Mouse (Mus musculus) liver, embryonic 13.5 days (tissue): ENCODE data around the gene Zfp457. TPM values are rescaled to one million over a fixed set of nuclear protein-coding genes. Genes with fewer than 3 reads are reported as not detected.
"Not testable (repeated sequence)": the region's sequence is repeated elsewhere in the genome, so short reads cannot be mapped to it uniquely, and the experiment has no call there.

ENCODE experiments used
- ATAC-seq: fragments of 200-750 bp; cut with Nextera tagmentation; 2 replicates; pipeline ENCODE4 v1.8.0; 2017; ENCODE audit warnings: low read depth, mild to moderate bottlenecking, moderate number of reproducible peaks, moderate library complexity
- DNase-seq: peaks from one replicate; pipeline ENCODE4 v3.0.0; 2022
- H3K27ac ChIP-seq: fragments of 300-500 bp; sonication (generic); 2 replicates; pipeline ENCODE4 v1.5.1; 2015; ENCODE audit warnings: moderate library complexity, mild to moderate bottlenecking, inconsistent platforms
- H3K27me3 ChIP-seq: fragments of 300-500 bp; sonication (generic); 2 replicates; pipeline ENCODE4 v1.6.1; 2015; ENCODE audit warnings: mild to moderate bottlenecking, inconsistent platforms
- H3K36me3 ChIP-seq: fragments of 300-500 bp; sonication (generic); 2 replicates; pipeline ENCODE4 v1.6.1; 2015; ENCODE audit warnings: mild to moderate bottlenecking, inconsistent platforms
- H3K4me1 ChIP-seq: fragments of 300-500 bp; sonication (generic); replicated peaks from 2 replicates; pipeline ENCODE4 v1.6.1; 2015; ENCODE audit warnings: inconsistent platforms
- H3K4me2 ChIP-seq: fragments of 300-500 bp; sonication (generic); 2 replicates; pipeline ENCODE4 v1.6.1; 2015; ENCODE audit warnings: inconsistent platforms, mild to moderate bottlenecking, moderate library complexity
- H3K4me3 ChIP-seq: fragments of 300-500 bp; sonication (generic); replicated peaks from 2 replicates; pipeline ENCODE4 v1.5.1; 2015; ENCODE audit warnings: mild to moderate bottlenecking, inconsistent platforms
- H3K9ac ChIP-seq: fragments of 300-500 bp; sonication (generic); 2 replicates; pipeline ENCODE4 v1.6.1; 2015; ENCODE audit warnings: mild to moderate bottlenecking, inconsistent platforms
- H3K9me3 ChIP-seq: fragments of 300-500 bp; sonication (generic); replicated peaks from 2 replicates; pipeline ENCODE4 v1.6.1; 2016; ENCODE audit warnings: inconsistent platforms
- WGBS: fragments of 180-500 bp; shearing (Covaris S2); methylation state at CpG from one replicate; pipeline ENCODE4 v1.1.7; 2015; ENCODE audit not compliant: insufficient replicate concordance; 5-methylcytosine and 5-hydroxymethylcytosine counted together
- polyA plus RNA-seq: library from polyadenylated mRNA; unstranded; fragments of >200 nt; fragmentation: Nextera tagmentation; extraction: Ambion mirVana; gene quantifications from 2 replicates; pipeline ENCODE4 v1.2.1, GENCODE M21; 2015

The Zfp457 gene
- 0.10 and 0.14 TPM in 2 replicates for polyA plus RNA-seq

- peak within 1 kb of the TSS; percentile 76 for H3K4me3 ChIP-seq
- ATAC-seq (peak; percentile 96), DNase-seq (peak; percentile 71)
- H3K9ac ChIP-seq = peak within 1 kb of the TSS; percentile 80
- no peaks in the 10 kb centered on the region for H3K36me3 ChIP-seq
- no peaks in the 10 kb centered on the region for H3K9me3 ChIP-seq
- H3K4me2 ChIP-seq = peak within 1 kb of the TSS; percentile 85
- H3K4me1 ChIP-seq = peaks cover 9% of the 10 kb centered on the region
- H3K27ac ChIP-seq = peak within 1 kb of the TSS; percentile 29; the same call in 1 of the 2 replicates
- 8% methylated on average over 16 of the region's 16 CpGs for WGBS
- H3K27me3 ChIP-seq = no peaks in the 10 kb centered on the region
These were observed at the start of gene Zfp457 for GRCm38 (mm10) chr13:67305822-67306672. Gene Zfp457, minus strand, starts transcription at chr13:67306485.

- no peaks in the 10 kb centered on the region for H3K4me1 ChIP-seq
- H3K9ac ChIP-seq = no peak overlapping the region
- H3K36me3 ChIP-seq = no peaks in the 10 kb centered on the region
- H3K4me2 ChIP-seq = no peak overlapping the region
- DNase-seq = no peak
- H3K27ac ChIP-seq = no peak overlapping the region
- ATAC-seq = no peak
- no peak overlapping the region for H3K4me3 ChIP-seq
- no peaks in the 10 kb centered on the region for H3K9me3 ChIP-seq
- no peaks in the 10 kb centered on the region for H3K27me3 ChIP-seq
These were observed 45.6 kb upstream of the Zfp457 start for GRCm38 (mm10) chr13:67351854-67352253.

GRCm38 (mm10) chr13:67343422-67343821 lies 37.1 kb upstream of the Zfp457 start:
- Histone ChIP-seq H3K27ac (no peak overlapping the region), H3K9ac (no peak overlapping the region), H3K4me3 (no peak overlapping the region), H3K27me3 (no peaks in the 10 kb centered on the region), H3K36me3 (peaks cover 21% of the 10 kb centered on the region), H3K4me2 (no peak overlapping the region), H3K4me1 (no peaks in the 10 kb centered on the region), H3K9me3 (no peaks in the 10 kb centered on the region)
- 74% methylated on average over 2 of the region's 2 CpGs for WGBS
- DNase-seq = no peak
- no peak for ATAC-seq

GRCm38 (mm10) chr13:67332877-67333276 lies 26.6 kb upstream of the Zfp457 start:
- no peak for DNase-seq
- Histone ChIP-seq H3K4me3 (peak overlapping the region; percentile 70), H3K36me3 (no peaks in the 10 kb centered on the region), H3K4me1 (peaks cover 17% of the 10 kb centered on the region), H3K27ac (peak overlapping the region; percentile 39; the same call in 1 of the 2 replicates), H3K9ac (peak overlapping the region; percentile 73), H3K9me3 (no peaks in the 10 kb centered on the region), H3K27me3 (no peaks in the 10 kb centered on the region), H3K4me2 (peak overlapping the region; percentile 78)
- 47% methylated on average over 1 of the region's 1 CpGs for WGBS
- no peak for ATAC-seq

DNA sequence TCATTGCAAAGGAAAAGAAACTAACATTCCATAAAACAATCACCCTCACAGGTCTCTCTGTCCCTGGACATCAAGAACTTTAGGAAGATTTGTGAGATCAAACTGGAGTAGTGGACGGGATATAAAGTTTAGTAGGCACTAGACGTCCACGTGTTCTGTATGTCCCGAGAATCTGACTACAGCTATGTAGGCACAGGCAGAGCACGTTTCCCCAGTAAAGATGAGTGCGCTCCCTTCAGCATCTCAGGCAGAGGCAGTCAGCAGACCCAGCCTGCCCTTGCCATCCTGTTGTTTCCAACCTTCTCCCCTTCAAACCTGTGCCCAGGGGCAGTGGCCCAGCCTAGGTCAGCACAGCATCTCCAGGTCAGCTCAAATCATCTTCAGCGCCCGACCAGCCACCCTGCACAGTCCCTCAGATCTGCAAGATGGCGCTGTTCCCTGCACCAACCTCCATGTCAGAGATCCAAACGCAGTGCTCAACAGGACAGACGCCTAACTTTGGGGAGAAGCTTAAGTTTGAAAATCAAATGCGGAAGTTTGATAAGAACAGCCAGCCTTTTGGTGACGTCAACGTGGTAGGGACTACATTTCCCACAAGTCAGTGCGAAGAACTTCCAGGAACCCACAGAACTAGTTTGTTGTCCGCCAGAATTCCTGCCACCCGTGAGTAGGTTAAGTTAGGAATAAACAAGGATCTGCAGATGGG lies 25.9 kb upstream of the Zfp457 start, which contains the start of gene Zfp595:
TSS of gene Zfp595 (minus strand) at position 552 of the 706 bp plus-strand sequence.
- ATAC-seq = peak; percentile 91
- peak within 1 kb of the TSS; percentile 70 for H3K4me3 ChIP-seq
- 12% methylated on average over 17 of the region's 17 CpGs for WGBS
- H3K27ac ChIP-seq = peak within 1 kb of the TSS; percentile 69
- no peaks in the 10 kb centered on the region for H3K36me3 ChIP-seq
- DNase-seq = peak; percentile 73
- peak within 1 kb of the TSS; percentile 78 for H3K4me2 ChIP-seq
- peaks cover 17% of the 10 kb centered on the region for H3K4me1 ChIP-seq
- H3K9me3 ChIP-seq = no peaks in the 10 kb centered on the region
- peak within 1 kb of the TSS; percentile 73 for H3K9ac ChIP-seq
- H3K27me3 ChIP-seq = no peaks in the 10 kb centered on the region

GRCm38 (mm10) chr13:67306718-67307117 lies 433 bp upstream of the Zfp457 start:
- 23% methylated on average over 5 of the region's 5 CpGs for WGBS
- ATAC-seq = no peak

GRCm38 (mm10) chr13:67278314-67278713 lies 28.0 kb downstream of the Zfp457 start, which contains the start of gene Zfp458:
Gene Zfp458, minus strand, starts transcription at chr13:67278466.
- ATAC-seq (no peak), DNase-seq (peak; percentile 11)
- Histone ChIP-seq H3K27ac (no peak within 1 kb of the TSS), H3K4me1 (no peaks in the 10 kb centered on the region), H3K4me3 (no peak within 1 kb of the TSS), H3K9me3 (no peaks in the 10 kb centered on the region), H3K27me3 (no peaks in the 10 kb centered on the region), H3K9ac (no peak within 1 kb of the TSS), H3K36me3 (no peaks in the 10 kb centered on the region), H3K4me2 (no peak within 1 kb of the TSS)
- 35% methylated on average over 7 of the region's 7 CpGs for WGBS

More at GRCm38 (mm10) chr13:67306718-67307117, 433 bp upstream of the Zfp457 start:
- H3K4me1 ChIP-seq = peaks cover 9% of the 10 kb centered on the region
- H3K27me3 ChIP-seq = no peaks in the 10 kb centered on the region
- H3K27ac ChIP-seq = no peak overlapping the region
- H3K9me3 ChIP-seq = no peaks in the 10 kb centered on the region
- DNase-seq = no peak
- H3K4me2 ChIP-seq = peak overlapping the region; percentile 85
- H3K36me3 ChIP-seq = no peaks in the 10 kb centered on the region
- H3K9ac ChIP-seq = peak overlapping the region; percentile 80; the same call in 1 of the 2 replicates
- H3K4me3 ChIP-seq = peak overlapping the region; percentile 76

DNA sequence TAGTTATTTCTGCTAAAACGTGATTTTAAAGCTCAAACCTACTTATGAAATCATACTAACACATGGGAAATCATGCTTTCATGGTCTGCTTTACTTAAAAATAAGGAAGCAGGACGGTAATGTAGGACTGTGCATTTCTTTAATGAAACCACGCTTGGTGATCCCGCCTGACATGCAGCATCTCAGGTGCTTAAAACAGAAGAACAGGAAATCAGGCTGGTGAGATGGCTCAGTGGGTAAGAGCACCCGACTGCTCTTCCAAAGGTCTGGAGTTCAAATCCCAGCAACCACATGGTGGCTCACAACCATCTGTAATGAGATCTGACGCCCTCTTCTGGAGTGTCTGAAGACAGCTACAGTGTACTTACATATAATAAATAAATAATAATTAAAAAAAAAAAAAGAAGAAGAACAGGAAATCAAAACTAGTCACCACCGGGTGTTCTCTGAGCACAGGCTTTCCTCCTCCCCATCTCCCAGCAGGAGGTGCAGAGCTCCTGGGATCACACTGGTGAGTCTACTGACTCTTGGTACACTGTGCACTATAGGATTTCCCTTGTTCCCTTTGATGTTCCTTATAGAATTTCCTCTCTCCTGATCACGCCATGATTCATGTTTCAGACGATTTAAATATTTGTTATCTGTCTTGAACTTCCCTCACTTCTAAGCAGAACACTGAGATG lies 36.8 kb downstream of the Zfp457 start:
- 29% methylated on average over 8 of the region's 9 CpGs for WGBS
- H3K27ac ChIP-seq, DNase-seq, H3K9me3 ChIP-seq, H3K27me3 ChIP-seq, H3K36me3 ChIP-seq: not testable (repeated sequence)
- peak; percentile 35 for ATAC-seq
- H3K4me1 ChIP-seq = peaks cover 11% of the 10 kb centered on the region
- H3K4me2 ChIP-seq = peak overlapping the region; percentile 75
- H3K4me3 ChIP-seq = peak overlapping the region; percentile 78
- H3K9ac ChIP-seq = peak overlapping the region; percentile 75

DNA sequence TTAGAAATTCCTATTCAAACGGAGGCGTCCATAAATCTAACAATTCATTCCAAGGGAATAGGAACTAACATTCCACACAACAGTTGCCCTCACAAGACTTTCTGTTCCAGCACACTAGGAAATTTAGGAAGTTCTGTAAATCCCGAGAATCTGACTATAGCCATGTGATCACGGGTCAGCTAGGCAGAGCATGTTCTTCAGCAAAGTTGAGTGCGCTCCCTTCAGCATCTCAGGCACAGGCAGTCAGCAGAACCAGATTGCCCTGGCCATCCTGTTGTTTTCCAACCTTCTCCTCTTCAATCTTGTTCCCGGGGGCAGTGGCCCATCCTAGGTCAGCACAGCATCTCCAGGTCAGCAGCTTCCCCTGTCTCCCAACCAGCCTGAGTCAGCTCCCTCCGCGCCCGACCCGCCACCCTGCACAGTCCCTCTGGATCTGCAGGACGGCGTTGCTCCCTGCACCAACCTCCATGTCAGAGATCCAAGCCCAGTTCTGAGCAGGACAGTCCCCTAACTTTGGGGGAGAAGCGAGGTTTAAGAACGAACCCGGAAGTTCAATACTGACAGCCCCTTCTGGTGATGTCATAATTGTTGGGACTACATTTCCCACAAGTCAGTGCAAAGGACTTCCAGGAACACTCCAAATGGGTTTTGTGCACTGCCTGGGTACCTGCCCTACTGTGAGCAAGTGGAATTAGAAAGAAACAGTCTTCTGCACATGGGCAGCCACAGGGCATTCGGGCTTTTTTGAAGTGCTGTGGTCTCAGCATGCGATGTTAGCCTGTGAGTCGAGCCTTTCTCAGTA lies 37.5 kb downstream of the Zfp457 start:
- Histone ChIP-seq H3K4me1 (peaks cover 11% of the 10 kb centered on the region), H3K4me2 (peak overlapping the region; percentile 75), H3K27me3 (no peaks in the 10 kb centered on the region), H3K9ac (peak overlapping the region; percentile 75), H3K9me3 (peaks cover 5% of the 10 kb centered on the region; the same call in 1 of the 2 replicates), H3K36me3 (0 out of 2 replicates have a peak, but pooled peaks cover 3% of the 10 kb centered on the region), H3K27ac (no peak overlapping the region; the same call in 1 of the 2 replicates), H3K4me3 (peak overlapping the region; percentile 78)
- DNase-seq (peak; percentile 60), ATAC-seq (peak; percentile 98)
- WGBS = 8% methylated on average over 18 of the region's 18 CpGs
